Mouse (Mus musculus) thymus, adult 2 months (tissue): ENCODE data around the gene Daam1. TPM values are rescaled to one million over a fixed set of nuclear protein-coding genes. Genes with fewer than 3 reads are reported as not detected.
A peak's percentile ranks its signal among the peaks of the same experiment; 100 is the strongest.

ENCODE experiments used
- DNase-seq: peaks from one replicate; pipeline ENCODE4 v3.0.0; 2021
- H3K27ac ChIP-seq: fragments of 200-500 bp; 2 replicates; pipeline ENCODE4 v1.5.1; 2012; ENCODE audit warnings: low read length, control low read depth; ENCODE audit not compliant: control insufficient read depth, insufficient read depth
- H3K27me3 ChIP-seq: fragments of 200-500 bp; 2 replicates; pipeline ENCODE4 v1.6.1; 2012; ENCODE audit warnings: mild to moderate bottlenecking, low read length, moderate library complexity, mixed read lengths; ENCODE audit not compliant: control insufficient read depth, insufficient read depth
- H3K36me3 ChIP-seq: fragments of 200-500 bp; 2 replicates; pipeline ENCODE4 v1.6.1; 2012; ENCODE audit warnings: mild to moderate bottlenecking, low read length, moderate library complexity; ENCODE audit not compliant: control insufficient read depth, insufficient read depth
- H3K4me1 ChIP-seq: fragments of 200-500 bp; replicated peaks from 2 replicates; pipeline ENCODE4 v1.6.1; 2012; ENCODE audit warnings: low read length; ENCODE audit not compliant: control insufficient read depth, insufficient read depth
- H3K4me3 ChIP-seq: fragments of 200-500 bp; 2 replicates; pipeline ENCODE4 v1.5.1; 2012; ENCODE audit warnings: mild to moderate bottlenecking, low read length, control low read depth, moderate library complexity; ENCODE audit not compliant: control insufficient read depth, insufficient read depth
- CTCF ChIP-seq: fragments of 200-500 bp; IDR thresholded peaks from 2 replicates; pipeline ENCODE4 v1.5.1; 2012; ENCODE audit warnings: mild to moderate bottlenecking, control low read depth, low read length, moderate library complexity, borderline replicate concordance; ENCODE audit not compliant: control insufficient read depth, poor library complexity, insufficient read depth; ENCODE audit errors: extremely low read depth
- POLR2A ChIP-seq: fragments of 200-500 bp; IDR thresholded peaks from 2 replicates; pipeline ENCODE4 v1.6.1; 2012; ENCODE audit warnings: mild to moderate bottlenecking, low read length, control low read depth, moderate library complexity; ENCODE audit not compliant: control insufficient read depth, poor library complexity, insufficient read depth; ENCODE audit errors: extremely low read depth
- WGBS: fragments of 180-500 bp; shearing (Covaris S2); methylation state at CpG from one replicate; pipeline ENCODE4 v1.1.7; 2018; 5-methylcytosine and 5-hydroxymethylcytosine counted together
- polyA plus RNA-seq: library from polyadenylated mRNA; depleted of rRNA; stranded (reverse); fragments of >200 nt; gene quantifications from 2 replicates; pipeline ENCODE4 v1.2.3, GENCODE M21; 2012

Daam1 gene
- polyA plus RNA-seq, 1 experiment = 3.4 TPM

- H3K4me3 ChIP-seq = no peak overlapping the region
- H3K27ac ChIP-seq = no peak overlapping the region
- H3K4me1 ChIP-seq = no peaks in the 10 kb centered on the region
- no peak for DNase-seq
- WGBS = 93% methylated on average over 5 of the region's 5 CpGs
- no peaks in the 10 kb centered on the region for H3K36me3 ChIP-seq
- no peak for TF ChIP-seq CTCF
- TF ChIP-seq POLR2A = no peak
- H3K27me3 ChIP-seq = no peaks in the 10 kb centered on the region
Observed at GRCm38 (mm10) chr12:71922827-71923381, 92.0 kb downstream of the Daam1 start.

DNA sequence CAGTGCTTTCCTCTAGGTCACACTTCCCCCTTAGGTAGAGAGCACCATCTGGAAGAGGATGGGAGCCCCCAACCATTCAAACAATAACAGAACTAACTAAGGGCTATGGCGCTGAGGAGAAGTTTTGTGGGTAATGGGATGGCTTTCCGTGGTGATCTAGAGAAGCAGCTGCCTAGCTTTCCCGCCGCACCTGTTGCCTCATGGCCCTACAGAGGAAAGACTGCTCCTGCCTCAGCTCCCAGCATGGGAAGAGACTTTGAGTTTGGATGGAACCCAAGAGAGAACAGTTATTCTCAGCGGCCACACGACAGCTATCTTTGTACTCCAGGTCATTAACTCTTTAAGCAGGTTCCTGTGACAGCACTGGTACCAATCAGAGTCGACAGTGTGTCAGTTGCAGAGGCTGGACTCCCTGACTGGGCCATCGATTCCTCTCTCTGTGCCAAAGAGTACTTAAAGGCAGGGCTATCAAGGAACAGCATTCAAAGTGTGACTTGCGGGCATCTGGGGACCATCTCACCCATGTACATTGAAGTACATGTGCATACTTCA is 94.2 kb downstream of the Daam1 start:
- H3K27ac ChIP-seq = no peak overlapping the region
- 94% methylated on average over 9 of the region's 9 CpGs for WGBS
- no peak for DNase-seq

GRCm38 (mm10) chr12:71925990-71926700 is 95.3 kb downstream of the Daam1 start:
- no peak for DNase-seq
- TF ChIP-seq POLR2A (no peak), CTCF (no peak)
- Histone ChIP-seq H3K4me1 (no peaks in the 10 kb centered on the region), H3K27ac (no peak overlapping the region), H3K27me3 (no peaks in the 10 kb centered on the region), H3K36me3 (no peaks in the 10 kb centered on the region), H3K4me3 (no peak overlapping the region)
- 88% methylated on average over 11 of the region's 11 CpGs for WGBS

More for the DNA sequence above, 94.2 kb downstream of the Daam1 start:
- Histone ChIP-seq H3K27me3 (no peaks in the 10 kb centered on the region), H3K36me3 (no peaks in the 10 kb centered on the region), H3K4me3 (no peak overlapping the region), H3K4me1 (no peaks in the 10 kb centered on the region)
- TF ChIP-seq POLR2A (no peak), CTCF (no peak)

DNA sequence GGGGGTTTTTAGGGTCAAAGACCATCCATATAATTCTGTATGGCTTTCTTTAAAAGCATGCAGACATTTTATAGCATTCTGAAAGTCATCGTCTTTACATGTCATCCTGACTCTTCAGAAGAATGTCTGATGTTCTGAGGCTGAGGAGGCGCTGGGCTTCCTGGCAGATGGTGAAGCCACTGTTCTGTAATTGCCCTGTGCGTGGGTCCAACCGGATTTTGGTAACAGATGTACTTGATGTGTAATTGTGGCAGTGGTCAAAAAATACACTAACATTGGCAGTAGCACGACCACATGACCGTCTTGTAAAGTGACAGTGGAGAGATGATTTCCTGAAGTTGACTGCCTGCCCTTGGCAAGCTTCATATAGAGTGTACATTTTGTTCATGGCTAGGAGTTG is 97.2 kb downstream of the Daam1 start:
- no peak overlapping the region for H3K4me3 ChIP-seq
- no peak for DNase-seq
- no peaks in the 10 kb centered on the region for H3K36me3 ChIP-seq
- H3K27ac ChIP-seq = no peak overlapping the region
- TF ChIP-seq CTCF = no peak
- no peak for TF ChIP-seq POLR2A
- no peaks in the 10 kb centered on the region for H3K27me3 ChIP-seq
- H3K4me1 ChIP-seq = no peaks in the 10 kb centered on the region
- 83% methylated on average over 6 of the region's 6 CpGs for WGBS

DNA sequence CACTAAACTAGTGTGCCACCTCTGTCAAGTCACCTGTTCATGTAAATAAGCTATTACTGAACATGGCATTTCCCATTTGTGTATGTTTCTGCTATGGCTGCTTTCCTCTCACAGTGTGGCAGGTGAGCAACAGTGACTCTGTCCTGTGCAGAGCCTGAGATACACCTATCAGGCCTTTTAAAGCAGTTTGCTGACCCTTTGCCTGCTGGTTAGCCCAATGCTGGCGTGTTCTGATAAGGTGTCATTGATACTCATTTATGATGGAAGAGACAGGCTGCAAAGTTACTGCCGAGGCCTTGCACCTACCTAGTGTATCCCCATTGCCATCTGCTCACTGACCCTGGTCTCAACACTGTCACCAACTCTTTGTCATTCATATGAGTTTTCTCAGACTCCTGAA is 99.0 kb downstream of the Daam1 start:
- Histone ChIP-seq H3K27me3 (no peaks in the 10 kb centered on the region), H3K4me3 (no peak overlapping the region), H3K36me3 (no peaks in the 10 kb centered on the region), H3K27ac (no peak overlapping the region), H3K4me1 (peaks cover 5% of the 10 kb centered on the region; the same call in 1 of the 2 replicates)
- WGBS = 100% methylated on average over 2 of the region's 2 CpGs
- no peak for TF ChIP-seq CTCF
- no peak for TF ChIP-seq POLR2A
- no peak for DNase-seq

DNA sequence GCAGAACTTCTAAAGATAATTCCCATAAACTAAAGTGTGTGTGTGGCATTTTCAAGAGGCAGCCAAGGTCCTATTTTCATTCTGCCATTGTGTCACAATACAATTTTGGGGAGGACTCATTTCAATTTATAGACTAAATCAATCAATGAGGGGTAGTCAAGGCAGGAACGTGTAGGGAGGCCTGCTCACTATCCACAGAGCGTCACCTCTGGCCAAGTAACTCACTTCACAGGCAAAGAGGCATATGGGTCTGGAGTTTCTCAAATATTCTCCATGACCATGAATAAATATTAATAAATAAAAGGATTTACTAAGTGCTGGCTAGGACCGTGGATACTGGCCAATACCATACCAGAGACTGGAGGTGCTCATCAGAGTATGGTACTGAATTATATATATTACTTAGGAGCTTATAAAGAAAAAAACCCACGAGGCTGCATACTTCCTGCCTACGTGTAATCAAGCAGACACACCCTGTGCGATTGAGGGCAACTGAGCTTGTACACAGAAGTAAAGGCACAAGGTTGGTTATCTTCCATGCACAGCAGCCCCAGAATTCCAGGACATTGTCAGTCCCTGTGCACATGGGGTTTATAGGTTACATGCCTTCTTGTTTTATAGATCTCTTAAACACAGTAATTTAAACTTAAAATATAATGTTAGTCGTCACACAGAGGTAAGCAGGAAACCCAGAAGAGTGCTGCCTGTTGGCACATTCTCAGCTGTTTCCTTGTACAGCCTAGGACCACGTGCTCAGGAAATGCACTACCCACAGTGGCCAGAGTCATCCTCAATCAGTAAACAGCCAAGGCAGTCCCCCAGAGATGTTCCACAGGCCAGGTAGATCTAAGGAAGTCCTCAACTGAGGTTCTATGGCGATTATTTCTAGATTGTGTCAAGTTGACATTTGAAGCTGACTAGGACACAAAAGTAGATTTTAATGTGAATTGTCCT is 101.8 kb downstream of the Daam1 start:
- H3K27ac ChIP-seq = peak overlapping the region; percentile 74
- TF ChIP-seq POLR2A (no peak), CTCF (no peak)
- no peak overlapping the region for H3K4me3 ChIP-seq
- DNase-seq = peak; percentile 54
- H3K27me3 ChIP-seq = no peaks in the 10 kb centered on the region
- no peaks in the 10 kb centered on the region for H3K36me3 ChIP-seq
- peaks cover 5% of the 10 kb centered on the region; the same call in 1 of the 2 replicates for H3K4me1 ChIP-seq
- WGBS = 39% methylated on average over 9 of the region's 9 CpGs
